Mouse (Mus musculus) left cerebral cortex, postnatal 36 days (tissue): ENCODE measurements at regions not wholly inside any gene's neighbourhood (a gene's known extent, or its start where the extent isn't known, plus 50 kb on each side); places are given as distances from the start of the nearest gene placed in this dataset.

ENCODE experiments used
- DNase-seq, 2 experiments: peaks; one replicate each; pipeline ENCODE4 v3.0.0; 2021 to 2022; ENCODE audit warnings: low spot score in 2 of 2, mixed read lengths in 1 of 2
- intact Hi-C: fragments of 180-260 bp; cut with DNase I; formaldehyde crosslinking; loops from one replicate; pipeline ENCODE4 v1.15.1; 2025

- intact Hi-C loops: no loop called here
Observed at GRCm38 (mm10) chr4:81996445-81996844, 553.8 kb upstream of the Mpdz start.

DNA sequence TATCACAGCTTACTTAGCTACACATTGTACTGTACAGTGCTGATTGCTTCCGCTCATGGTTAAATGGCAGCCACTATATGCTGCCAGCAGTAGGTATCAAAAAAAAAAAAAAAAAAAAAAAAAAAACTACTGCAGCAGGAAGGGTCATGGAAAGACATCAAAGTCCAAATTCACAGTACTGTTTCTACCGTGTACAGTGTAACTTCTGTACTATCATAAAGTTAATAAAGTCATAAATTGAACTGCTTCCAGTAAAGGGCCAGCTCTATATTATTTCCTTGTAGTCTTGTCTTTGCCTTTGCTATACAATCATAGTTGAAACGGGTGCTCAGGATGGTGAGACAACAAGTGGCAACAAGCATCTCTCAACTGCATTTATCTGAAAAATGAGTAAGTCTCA, 552.6 kb upstream of the Mpdz start:
- intact Hi-C loops: no loop called here
- DNase-seq: no peak

More at GRCm38 (mm10) chr4:81996445-81996844, 553.8 kb upstream of the Mpdz start:
- no peak for DNase-seq

DNA sequence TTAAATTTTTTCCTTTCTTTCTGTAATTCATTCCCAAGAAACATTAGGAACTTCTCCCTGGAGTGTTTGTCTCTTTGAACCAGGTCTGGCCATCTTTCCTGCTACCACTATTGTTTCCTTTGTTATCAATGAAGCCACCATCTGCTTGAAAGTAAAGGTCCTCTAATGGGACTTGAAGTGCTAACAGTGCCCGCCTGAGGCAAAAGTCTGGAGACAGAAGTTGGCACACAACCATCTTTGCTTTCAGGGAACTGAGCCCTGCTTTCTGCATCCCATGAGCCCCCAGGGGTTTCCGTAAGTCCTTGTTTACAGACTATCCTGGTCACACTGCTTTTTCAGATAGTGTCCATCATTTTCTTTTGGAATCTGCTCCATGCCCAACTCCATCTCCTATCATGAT, 546.2 kb upstream of the Mpdz start:
- DNase-seq: no peak
- intact Hi-C loops: no loop called here

- no peak for DNase-seq
- intact Hi-C loops: no loop called here
Observed at GRCm38 (mm10) chr4:81986616-81987015, 544.0 kb upstream of the Mpdz start.

DNA sequence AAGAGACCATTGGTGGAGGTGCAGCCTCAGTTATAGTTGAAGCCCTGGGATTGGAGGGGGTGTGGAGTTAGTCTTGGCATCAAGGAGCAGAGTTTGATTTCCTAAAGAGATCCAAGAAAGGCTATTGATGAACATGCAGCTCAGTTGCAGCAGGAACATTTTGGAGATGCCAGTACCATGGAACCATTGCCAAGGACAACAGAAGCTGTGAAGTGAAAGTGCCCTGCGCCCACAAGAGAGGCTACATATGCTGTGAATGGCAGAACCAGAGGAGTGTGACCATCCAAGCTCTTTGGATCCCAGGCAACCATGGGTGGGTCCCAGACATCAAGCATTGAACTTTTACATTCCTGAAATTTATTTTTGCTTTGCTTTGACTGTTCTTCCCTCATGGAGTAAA, 539.2 kb upstream of the Mpdz start:
- intact Hi-C loops: no loop called here
- DNase-seq: no peak

DNA sequence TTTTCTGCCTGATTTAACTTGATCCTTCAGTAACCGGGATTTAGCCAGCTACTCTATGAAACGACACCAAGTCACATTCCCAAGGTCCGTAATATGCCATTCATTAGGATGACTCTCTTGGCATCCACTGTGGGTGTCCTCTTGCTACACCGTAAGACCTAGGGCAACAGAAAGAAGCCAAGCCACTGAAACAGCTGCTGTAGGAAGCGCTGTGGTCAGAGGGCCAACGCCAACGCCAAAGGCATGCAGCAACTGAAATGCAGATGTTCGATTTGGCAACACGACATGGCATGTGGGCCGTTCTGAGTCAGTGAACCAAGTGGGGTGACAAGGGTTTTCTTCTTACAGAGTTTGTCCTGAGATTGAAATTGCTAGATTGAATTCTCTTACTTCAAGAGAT, 527.9 kb upstream of the Mpdz start:
- intact Hi-C loops: no loop called here
- no peak for DNase-seq

DNA sequence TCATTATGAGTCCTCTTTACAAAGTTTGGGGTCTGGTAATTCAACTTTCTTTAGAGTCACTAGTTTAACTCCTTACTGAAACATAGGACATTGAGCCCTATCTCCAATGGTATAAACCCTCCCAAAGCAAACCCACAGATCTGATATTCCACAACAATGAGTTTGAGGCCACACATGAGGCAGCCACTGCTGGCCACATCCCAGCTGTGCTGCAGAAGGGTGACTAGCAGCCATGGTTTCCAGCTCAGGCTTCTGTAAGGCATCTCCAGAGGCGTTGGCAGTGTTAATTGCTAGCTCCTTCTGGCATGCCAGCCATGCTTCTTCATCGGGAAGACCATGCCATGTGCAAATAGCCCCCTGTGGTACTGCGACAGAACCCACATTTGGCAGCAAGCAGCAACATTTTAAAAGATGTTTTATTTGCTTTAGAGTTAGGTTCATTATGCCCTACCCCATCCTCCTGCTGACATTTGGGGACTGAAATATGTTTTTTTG, 527.1 kb upstream of the Mpdz start:
- DNase-seq: no peak
- intact Hi-C loops: no loop called here

- intact Hi-C loops: no loop called here
- no peak for DNase-seq
Observed at GRCm38 (mm10) chr4:81966054-81966623, 523.5 kb upstream of the Mpdz start.

- no peak for DNase-seq
- intact Hi-C loops: no loop called here
Observed at GRCm38 (mm10) chr4:81963112-81963511, 520.5 kb upstream of the Mpdz start.

- intact Hi-C loops: no loop called here
- no peak for DNase-seq
Observed at GRCm38 (mm10) chr4:81962586-81962985, 520.0 kb upstream of the Mpdz start.

- intact Hi-C loops: no loop called here
Observed at GRCm38 (mm10) chr4:81960552-81961534, 518.2 kb upstream of the Mpdz start.

GRCm38 (mm10) chr4:81956926-81957694, 514.5 kb upstream of the Mpdz start:
- no peak for DNase-seq
- intact Hi-C loops: no loop called here

More at GRCm38 (mm10) chr4:81960552-81961534, 518.2 kb upstream of the Mpdz start:
- no peak for DNase-seq

DNA sequence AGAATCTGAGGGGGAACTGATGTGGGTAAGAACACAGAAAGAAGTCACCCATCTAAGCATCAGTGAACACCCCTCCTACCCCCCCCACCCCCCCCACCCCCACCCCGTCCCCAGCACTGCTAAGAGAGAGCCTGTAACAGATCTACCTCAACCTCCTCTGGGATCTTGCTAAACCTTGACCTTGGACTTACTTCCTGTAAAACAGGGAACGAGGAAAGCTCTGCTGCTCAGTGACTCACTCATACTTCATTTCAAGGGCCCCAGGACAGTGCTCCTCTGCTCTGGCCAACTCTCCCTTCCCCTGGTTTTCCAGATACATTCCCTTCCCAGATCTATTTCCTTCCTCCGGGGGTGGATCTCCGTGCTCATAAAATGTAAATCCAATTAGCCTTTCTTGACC, 510.4 kb upstream of the Mpdz start:
- intact Hi-C loops: no loop called here
- no peak for DNase-seq

DNA sequence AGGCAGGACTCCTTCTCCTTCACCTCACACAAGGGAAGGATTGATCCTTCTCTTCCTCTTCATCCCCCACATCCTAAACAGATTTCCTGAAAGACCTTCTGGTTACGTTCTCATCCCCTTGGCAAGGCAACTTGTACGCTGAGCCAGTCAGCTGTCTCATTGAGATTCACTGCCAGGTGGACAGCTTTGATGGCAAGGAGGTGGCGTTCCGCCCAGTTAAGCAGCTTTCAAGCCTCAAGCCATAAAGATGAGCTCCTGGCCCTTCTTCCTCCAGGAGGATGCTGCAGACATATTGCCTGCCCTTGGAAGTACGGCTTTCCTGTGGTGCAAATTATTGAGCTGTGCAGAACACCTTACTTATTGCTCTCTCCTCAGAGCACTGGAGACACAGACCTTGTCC, 494.8 kb upstream of the Mpdz start:
- intact Hi-C loops: no loop called here
- no peak for DNase-seq

GRCm38 (mm10) chr4:81930956-81931355, 488.3 kb upstream of the Mpdz start:
- intact Hi-C loops: no loop called here
- no peak for DNase-seq

GRCm38 (mm10) chr4:81928581-81929244, 486.1 kb upstream of the Mpdz start:
- intact Hi-C loops: no loop called here
- DNase-seq: no peak

DNA sequence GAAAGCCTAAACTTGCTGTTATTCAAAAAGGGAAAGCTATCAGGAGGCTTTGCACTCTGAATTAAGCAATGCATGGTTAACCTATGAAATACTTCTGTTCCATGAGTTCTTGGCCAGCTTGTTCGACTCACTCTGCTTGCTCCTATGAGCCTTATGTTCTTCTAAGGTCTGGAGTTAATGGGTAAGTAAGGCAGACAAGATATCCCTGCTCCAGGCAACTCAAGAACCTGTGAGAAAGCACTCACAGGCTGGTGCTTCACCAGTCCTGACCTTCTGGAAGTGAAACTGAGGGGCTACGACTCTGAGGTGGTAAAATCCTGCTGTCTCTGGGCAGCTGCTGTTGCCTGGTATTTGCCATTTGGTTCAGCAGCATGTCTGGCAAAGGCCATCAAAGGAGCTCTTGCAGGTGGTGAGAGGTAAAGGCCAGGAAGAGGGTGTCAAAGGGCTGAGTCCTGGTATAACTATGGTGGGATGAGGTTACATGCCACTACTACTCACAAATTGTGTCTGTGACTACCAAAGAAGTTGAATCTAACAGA, 484.6 kb upstream of the Mpdz start:
- intact Hi-C loops: no loop called here
- DNase-seq: no peak

DNA sequence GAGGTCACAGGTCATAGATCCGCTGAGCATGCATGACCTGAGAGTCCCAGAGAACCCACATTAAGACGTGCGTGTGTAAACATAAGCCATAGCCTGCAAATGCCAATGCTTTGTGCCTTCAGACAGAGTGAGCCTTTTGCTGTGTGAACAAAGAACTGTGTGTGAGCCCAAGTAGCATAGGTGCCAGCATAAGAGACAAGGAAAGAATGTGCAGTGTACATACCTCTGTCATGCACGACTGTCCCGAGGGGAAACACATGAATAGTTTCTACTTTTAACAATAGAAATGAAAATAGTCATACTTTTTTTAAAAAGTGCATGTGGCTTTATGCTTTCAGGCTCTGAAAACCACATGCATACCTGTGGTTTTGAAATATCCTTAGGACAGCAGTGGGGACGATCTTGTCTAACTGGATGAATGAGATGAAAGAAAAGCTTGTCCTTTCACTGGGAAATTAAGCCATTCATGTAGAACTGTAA, 484.1 kb upstream of the Mpdz start:
- DNase-seq: no peak
- intact Hi-C loops: no loop called here

DNA sequence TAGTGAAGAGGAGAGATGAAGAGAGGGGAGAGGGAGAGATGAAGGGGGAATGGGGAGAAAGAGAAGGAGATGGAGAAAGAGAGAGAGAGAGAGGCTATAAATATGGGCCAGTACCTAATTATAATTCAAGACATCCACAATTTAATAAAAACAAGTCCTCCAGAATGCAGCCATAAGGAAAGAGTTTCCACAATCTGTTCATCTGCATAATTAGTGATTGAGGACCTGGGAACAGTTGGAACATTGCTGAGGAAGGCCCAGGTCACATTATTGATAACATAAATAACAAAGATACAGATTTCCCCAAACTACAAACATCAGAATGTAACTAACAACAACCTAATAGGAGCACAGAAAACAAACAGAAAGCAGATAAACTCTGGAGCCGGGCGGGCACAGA, 483.0 kb upstream of the Mpdz start:
- intact Hi-C loops: no loop called here
- DNase-seq: no peak
